Mouse (Mus musculus) cerebellum, adult 2 months (tissue): ENCODE data around the gene Ccz1. TPM values are rescaled to one million over a fixed set of nuclear protein-coding genes. Genes with fewer than 3 reads are reported as not detected.

Source experiments
- DNase-seq, 2 experiments: peaks; one replicate each; pipeline ENCODE4 v3.0.0; 2021
- H3K27ac ChIP-seq: fragments of 200-500 bp; 2 replicates; pipeline ENCODE4 v1.5.1; 2012; ENCODE audit warnings: low read length, control low read depth, inconsistent platforms; ENCODE audit not compliant: insufficient read depth
- H3K27me3 ChIP-seq: fragments of 200-500 bp; 2 replicates; pipeline ENCODE4 v1.6.1; 2012; ENCODE audit warnings: inconsistent platforms, mild to moderate bottlenecking, low read length, moderate library complexity; ENCODE audit not compliant: control insufficient read depth, insufficient read depth
- H3K4me1 ChIP-seq: fragments of 200-500 bp; 2 replicates; pipeline ENCODE4 v1.6.1; 2011; ENCODE audit warnings: low read length; ENCODE audit not compliant: control insufficient read depth, insufficient read depth
- H3K4me3 ChIP-seq: fragments of 200-500 bp; replicated peaks from 2 replicates; pipeline ENCODE3; 2011; ENCODE audit warnings: mild to moderate bottlenecking, low read depth, low read length, control low read depth; ENCODE audit not compliant: insufficient read depth
- CTCF ChIP-seq: fragments of 200-500 bp; IDR thresholded peaks from 2 replicates; pipeline ENCODE4 v1.5.1; 2011; ENCODE audit warnings: low read depth, mild to moderate bottlenecking, control low read depth, low read length, moderate library complexity, borderline replicate concordance; ENCODE audit not compliant: insufficient read depth
- POLR2A ChIP-seq: fragments of 200-500 bp; IDR thresholded peaks from 2 replicates; pipeline ENCODE4 v1.6.1; 2011; ENCODE audit warnings: low read length, control low read depth, borderline replicate concordance; ENCODE audit not compliant: insufficient read depth
- WGBS: fragments of 180-500 bp; shearing (Covaris S2); methylation state at CpG from one replicate; pipeline ENCODE4 v1.1.7; 2018; 5-methylcytosine and 5-hydroxymethylcytosine counted together
- polyA plus RNA-seq: library from polyadenylated mRNA; depleted of rRNA; stranded (reverse); fragments of >200 nt; gene quantifications from 2 replicates; pipeline ENCODE4 v1.2.3, GENCODE M21; 2012

Gene Ccz1
- polyA plus RNA-seq, 1 experiment, result 45.6 TPM

- H3K27me3 ChIP-seq, result no peaks in the 10 kb centered on the region
These were observed 22.0 kb downstream of the Ccz1 start for GRCm38 (mm10) chr5:143992661-143993060.

DNA sequence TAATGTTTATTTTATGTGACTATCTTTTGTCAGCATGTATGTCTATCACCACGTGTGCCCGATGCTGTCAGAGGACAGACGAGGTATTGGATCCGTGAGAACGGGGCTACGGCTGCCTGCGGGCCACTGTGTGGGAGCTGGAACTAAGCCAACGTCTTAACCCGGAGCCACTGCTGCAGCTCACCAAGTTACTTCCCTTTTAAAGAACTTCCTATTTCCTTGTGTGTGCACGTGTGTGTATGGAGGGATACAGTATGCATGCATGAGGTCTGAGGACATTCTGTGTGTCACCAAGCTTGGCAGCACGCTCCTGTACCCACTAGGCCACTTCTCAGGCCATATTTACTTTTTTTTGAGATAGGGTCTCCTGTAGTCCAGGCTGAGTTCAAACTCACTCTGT, 24.6 kb downstream of the Ccz1 start:
- Histone ChIP-seq H3K4me1 (no peaks in the 10 kb centered on the region), H3K4me3 (no peak overlapping the region), H3K27ac (no peak overlapping the region), H3K27me3 (no peaks in the 10 kb centered on the region)
- DNase-seq, result no peak
- no peak for TF ChIP-seq CTCF
- no peak for TF ChIP-seq POLR2A
- WGBS, result 55% methylated on average over 11 of the region's 11 CpGs

More at GRCm38 (mm10) chr5:143992661-143993060, 22.0 kb downstream of the Ccz1 start:
- Histone ChIP-seq H3K4me3 (no peak overlapping the region), H3K27ac (no peak overlapping the region), H3K4me1 (no peaks in the 10 kb centered on the region)
- 89% methylated on average over 10 of the region's 10 CpGs for WGBS
- no peak for TF ChIP-seq CTCF
- TF ChIP-seq POLR2A, result no peak
- no peak for DNase-seq

DNA sequence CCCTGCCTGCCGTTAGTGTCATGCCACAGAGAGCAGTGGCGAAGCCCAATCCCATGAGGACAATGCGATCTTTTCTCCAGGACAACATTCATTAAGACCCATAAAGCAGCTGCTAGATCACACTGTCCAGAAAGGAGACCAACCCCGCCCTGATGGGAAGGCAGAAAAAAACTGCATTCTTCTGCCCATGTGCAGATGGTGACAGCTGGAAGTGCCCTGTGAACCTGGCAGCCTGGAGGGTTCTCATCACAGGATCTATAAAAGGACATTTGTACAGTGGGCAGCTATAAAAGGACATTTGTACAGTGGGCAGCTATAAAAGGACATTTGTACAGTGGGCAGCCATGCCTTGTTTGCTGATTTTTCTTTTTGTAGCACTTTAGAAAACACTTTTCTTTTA, 25.6 kb downstream of the Ccz1 start:
- no peak overlapping the region for H3K4me3 ChIP-seq
- H3K27ac ChIP-seq, result no peak overlapping the region
- H3K27me3 ChIP-seq, result no peaks in the 10 kb centered on the region
- TF ChIP-seq POLR2A (no peak), CTCF (no peak)
- H3K4me1 ChIP-seq, result no peaks in the 10 kb centered on the region
- WGBS, result 72% methylated on average over 4 of the region's 4 CpGs
- DNase-seq, result no peak

- TF ChIP-seq POLR2A (no peak), CTCF (no peak)
- DNase-seq, result no peak
- Histone ChIP-seq H3K27ac (no peak overlapping the region), H3K4me3 (no peak overlapping the region), H3K27me3 (no peaks in the 10 kb centered on the region), H3K4me1 (no peaks in the 10 kb centered on the region)
- WGBS, result 96% methylated on average over 3 of the region's 3 CpGs
These were observed 27.1 kb downstream of the Ccz1 start for GRCm38 (mm10) chr5:143987596-143987995.

DNA sequence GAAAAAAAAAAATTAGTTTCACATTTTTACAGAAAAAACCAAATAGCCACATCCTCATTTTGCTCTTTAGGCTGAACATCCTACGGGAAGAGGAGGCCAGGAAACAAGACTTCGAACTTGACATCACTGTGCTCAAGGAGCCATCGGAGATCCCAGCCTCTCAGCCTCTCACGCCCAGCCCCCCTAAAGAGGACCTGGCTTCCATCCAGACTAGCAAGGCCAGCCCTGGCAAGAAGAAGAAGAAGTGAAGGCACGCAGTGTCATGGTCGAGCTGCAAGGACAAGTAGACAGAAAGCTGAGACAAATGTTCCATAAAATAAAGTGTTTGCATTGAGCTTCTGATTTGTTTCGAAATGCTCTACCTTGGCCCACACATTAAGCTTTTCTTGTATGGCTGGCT, 29.3 kb downstream of the Ccz1 start:
- no peak for TF ChIP-seq CTCF
- no peak for TF ChIP-seq POLR2A
- Histone ChIP-seq H3K4me1 (peaks cover 5% of the 10 kb centered on the region; the same call in 1 of the 2 replicates), H3K27ac (no peak overlapping the region), H3K27me3 (no peaks in the 10 kb centered on the region), H3K4me3 (no peak overlapping the region)
- 43% methylated on average over 7 of the region's 7 CpGs for WGBS
- DNase-seq, result no peak

GRCm38 (mm10) chr5:143982361-143982760, 32.3 kb downstream of the Ccz1 start:
- Histone ChIP-seq H3K27me3 (no peaks in the 10 kb centered on the region), H3K27ac (no peak overlapping the region), H3K4me1 (peaks cover 5% of the 10 kb centered on the region; the same call in 1 of the 2 replicates), H3K4me3 (no peak overlapping the region)
- DNase-seq, result no peak
- WGBS, result 93% methylated on average over 2 of the region's 2 CpGs
- TF ChIP-seq POLR2A, result no peak
- no peak for TF ChIP-seq CTCF

DNA sequence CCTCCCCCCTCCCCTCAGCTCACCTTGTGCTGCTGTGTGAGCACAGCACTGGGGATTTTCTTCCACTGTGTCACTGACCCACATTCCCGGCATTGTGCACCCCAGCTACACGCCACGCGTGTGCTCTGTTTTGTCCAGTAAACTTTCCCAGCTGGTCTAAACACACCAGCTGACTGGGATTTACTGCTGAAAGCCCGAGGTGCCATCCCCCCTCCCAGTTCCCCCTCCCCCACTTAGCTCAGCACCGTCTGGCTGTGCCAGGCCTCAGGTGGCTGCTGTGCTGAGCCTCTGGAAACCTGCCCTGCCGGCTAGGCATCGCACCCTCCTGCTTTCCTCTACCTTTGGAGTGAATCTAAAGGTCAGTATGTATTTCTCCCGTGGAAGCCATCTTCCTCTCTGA, 33.8 kb downstream of the Ccz1 start:
- no peak for TF ChIP-seq POLR2A
- Histone ChIP-seq H3K4me1 (peaks cover 5% of the 10 kb centered on the region), H3K27ac (no peak overlapping the region), H3K27me3 (no peaks in the 10 kb centered on the region), H3K4me3 (no peak overlapping the region)
- 14% methylated on average over 9 of the region's 9 CpGs for WGBS
- peak in 1 of 2 experiments; percentile 18 for DNase-seq

- no peak for DNase-seq
- Histone ChIP-seq H3K27ac (no peak overlapping the region), H3K4me1 (peaks cover 5% of the 10 kb centered on the region), H3K27me3 (no peaks in the 10 kb centered on the region), H3K4me3 (no peak overlapping the region)
- WGBS, result 81% methylated on average over 16 of the region's 16 CpGs
- TF ChIP-seq POLR2A (no peak), CTCF (no peak)
These were observed 37.8 kb downstream of the Ccz1 start for GRCm38 (mm10) chr5:143976726-143977431.

GRCm38 (mm10) chr5:143976232-143976631, 38.4 kb downstream of the Ccz1 start:
- WGBS, result 89% methylated on average over 11 of the region's 11 CpGs
- no peak for DNase-seq
- peaks cover 5% of the 10 kb centered on the region for H3K4me1 ChIP-seq

More at GRCm38 (mm10) chr5:143976232-143976631, 38.4 kb downstream of the Ccz1 start:
- H3K27me3 ChIP-seq, result no peaks in the 10 kb centered on the region
- H3K4me3 ChIP-seq, result no peak overlapping the region
- TF ChIP-seq CTCF (no peak), POLR2A (no peak)
- no peak overlapping the region for H3K27ac ChIP-seq
